Mouse (Mus musculus) R1 (cell line): ENCODE data around the gene Mical3.

ENCODE experiments used
- DNase-seq: peaks from one replicate; pipeline ENCODE4 v3.0.0-alpha.2; 2018; ENCODE audit warnings: low read depth, low spot score

The Mical3 gene

DNA sequence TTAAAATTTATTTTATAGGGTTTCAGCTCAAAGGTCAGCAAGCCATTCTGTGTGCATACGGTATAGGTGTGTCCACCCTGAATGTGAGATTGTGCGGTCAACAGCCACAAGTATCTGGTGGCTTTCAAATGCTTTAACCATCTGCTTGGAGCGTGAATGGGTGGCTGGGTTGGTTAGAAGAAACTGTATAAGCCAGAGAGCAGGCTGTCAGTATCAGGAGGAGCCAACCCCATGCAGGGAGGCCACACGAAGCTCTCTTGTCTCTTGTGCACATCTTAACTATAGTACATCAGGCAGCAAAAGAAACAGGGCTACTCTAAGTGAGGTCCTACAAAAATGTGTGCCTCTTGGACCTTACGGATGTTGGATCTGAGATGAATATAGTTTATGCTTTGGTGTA is 114.7 kb downstream of the Mical3 start:
- no peak for DNase-seq

DNA sequence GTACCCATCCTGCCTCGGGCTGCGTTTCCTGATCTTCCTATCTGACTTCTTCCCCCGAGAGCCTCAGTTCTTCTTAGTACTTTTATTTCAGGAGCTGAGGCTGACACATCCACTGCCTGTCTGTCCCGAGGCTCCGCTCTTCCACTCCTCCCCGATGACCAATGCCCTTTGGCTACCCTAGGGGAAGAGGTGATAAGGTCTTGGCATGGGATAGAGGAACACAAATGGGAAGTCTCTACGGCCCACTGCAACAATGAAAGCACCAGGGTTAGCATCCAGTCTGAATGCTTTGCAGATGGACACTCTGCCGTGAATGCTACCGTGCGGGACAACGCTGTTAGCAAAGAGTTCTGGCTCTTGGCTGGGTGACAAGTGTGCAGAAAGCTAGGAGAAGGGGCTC is 116.5 kb downstream of the Mical3 start:
- no peak for DNase-seq

DNA sequence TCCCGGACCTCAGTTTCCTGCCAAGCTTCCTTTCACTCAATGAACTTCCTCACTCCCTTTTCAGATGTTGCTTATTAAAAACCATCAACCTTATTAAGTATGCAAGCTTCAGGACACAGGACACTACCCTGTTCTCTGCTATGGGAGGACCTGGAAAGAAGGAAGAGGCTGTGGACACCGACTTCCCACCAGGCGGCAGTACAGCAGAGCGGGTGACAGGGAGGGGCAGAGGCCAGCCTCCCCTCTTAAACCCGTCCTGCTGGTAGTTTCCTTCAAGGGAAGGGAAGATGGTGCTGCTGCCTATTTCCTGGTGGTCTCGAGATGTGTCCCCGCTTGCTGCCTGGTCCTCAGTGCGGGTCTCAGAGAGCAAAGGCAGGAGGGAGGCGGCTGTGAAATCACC is 117.0 kb downstream of the Mical3 start:
- peak; percentile 42 for DNase-seq

DNA sequence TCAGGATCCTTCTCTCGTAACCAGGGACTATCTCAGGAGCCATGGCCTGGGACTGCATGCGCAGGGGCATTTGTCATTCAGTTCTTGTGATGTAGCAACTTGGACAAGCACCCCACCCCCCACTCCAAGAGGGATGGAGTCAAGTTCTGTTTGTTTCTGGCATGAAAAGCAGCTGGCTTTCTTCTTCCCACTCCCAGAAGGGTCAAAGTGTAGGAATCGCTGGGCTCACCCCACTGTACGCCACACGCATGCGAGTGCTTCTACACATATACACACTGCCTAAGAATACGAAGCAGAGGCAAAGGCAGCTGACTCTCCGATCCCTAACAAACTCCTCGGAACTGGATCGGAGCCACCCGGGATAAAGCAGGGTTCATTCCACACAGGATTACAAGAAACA is 119.1 kb downstream of the Mical3 start:
- no peak for DNase-seq

GRCm38 (mm10) chr6:121009651-121010050 is 121.1 kb downstream of the Mical3 start:
- peak; percentile 58 for DNase-seq

DNA sequence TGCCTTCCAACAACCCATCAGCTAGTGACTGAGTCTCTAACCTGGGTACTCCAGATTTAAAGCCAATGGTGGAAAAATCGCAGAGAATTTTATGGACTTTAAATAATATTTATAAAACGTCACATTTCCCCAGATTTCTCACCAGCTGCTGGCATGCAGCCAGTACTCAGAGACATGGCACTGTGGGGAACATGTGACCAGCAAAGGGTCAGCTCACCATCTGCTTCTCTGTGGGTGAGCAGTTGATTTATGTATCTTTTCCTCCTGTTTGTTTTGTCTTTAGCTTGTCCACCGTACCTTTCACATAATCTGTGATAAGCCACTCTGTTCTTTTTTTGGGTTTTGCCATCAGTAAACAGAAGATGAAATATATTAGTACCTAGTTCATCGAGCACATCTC is 125.8 kb downstream of the Mical3 start:
- no peak for DNase-seq

- DNase-seq: peak; percentile 53
Observed at GRCm38 (mm10) chr6:121002952-121003351, 127.8 kb downstream of the Mical3 start.

- no peak for DNase-seq
Observed at GRCm38 (mm10) chr6:120999860-121000526, 130.8 kb downstream of the Mical3 start.

DNA sequence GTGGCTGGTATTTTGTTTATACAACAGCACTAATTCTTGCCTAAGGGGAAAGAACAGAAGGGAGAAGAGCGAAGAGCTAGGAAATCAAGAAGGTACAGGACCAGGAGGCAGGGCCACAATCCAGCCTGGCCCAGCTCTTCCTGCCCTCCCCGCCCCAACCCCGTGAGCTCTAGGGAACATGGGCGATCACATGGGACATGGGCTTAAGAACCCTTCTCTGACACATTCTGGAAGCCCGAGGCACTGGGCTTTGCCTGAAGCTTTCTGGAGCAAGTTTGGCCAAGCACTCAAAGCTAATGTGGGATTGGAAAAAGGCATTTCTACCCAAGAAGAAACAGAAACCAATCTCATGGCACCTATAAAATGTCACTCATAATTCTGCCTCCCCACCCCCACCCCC is 131.7 kb downstream of the Mical3 start:
- DNase-seq: no peak

- DNase-seq: no peak
Observed at GRCm38 (mm10) chr6:120996607-120997006, 134.2 kb downstream of the Mical3 start.

DNA sequence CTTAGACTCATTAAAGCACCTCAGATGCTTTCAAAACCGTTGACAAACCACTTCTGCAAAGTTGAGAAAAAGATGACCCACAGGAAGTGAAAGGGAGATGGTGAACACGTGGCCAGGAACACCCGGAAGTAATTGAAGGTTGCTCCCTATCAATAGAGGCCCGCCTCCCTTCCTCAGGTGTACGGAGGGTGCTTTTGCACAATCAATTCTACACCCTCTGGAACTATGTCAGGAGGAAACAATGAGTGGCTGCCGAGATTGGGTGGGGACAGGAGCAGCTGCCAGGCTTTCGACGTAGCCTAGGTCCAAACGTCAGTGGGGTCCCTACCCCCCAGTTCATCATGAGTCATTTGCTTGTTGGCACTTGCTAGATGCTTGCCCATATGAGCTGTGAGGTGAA is 135.3 kb downstream of the Mical3 start:
- DNase-seq: peak; percentile 56

- no peak for DNase-seq
Observed at GRCm38 (mm10) chr6:120991857-120992256, 138.9 kb downstream of the Mical3 start.

GRCm38 (mm10) chr6:120987571-120988084 is 143.2 kb downstream of the Mical3 start:
- DNase-seq: no peak

- no peak for DNase-seq
Observed at GRCm38 (mm10) chr6:120987164-120987563, 143.6 kb downstream of the Mical3 start.

- DNase-seq: no peak
Observed at GRCm38 (mm10) chr6:120986172-120986571, 144.6 kb downstream of the Mical3 start.

GRCm38 (mm10) chr6:120982314-120982713 is 148.5 kb downstream of the Mical3 start:
- no peak for DNase-seq

GRCm38 (mm10) chr6:120981537-120981936 is 149.3 kb downstream of the Mical3 start:
- DNase-seq: peak; percentile 78

- DNase-seq: peak; percentile 86
Observed at GRCm38 (mm10) chr6:120978019-120978621, 152.7 kb downstream of the Mical3 start.

GRCm38 (mm10) chr6:120976991-120977390 is 153.8 kb downstream of the Mical3 start:
- DNase-seq: no peak

GRCm38 (mm10) chr6:120976097-120976496 is 154.7 kb downstream of the Mical3 start:
- DNase-seq: no peak

DNA sequence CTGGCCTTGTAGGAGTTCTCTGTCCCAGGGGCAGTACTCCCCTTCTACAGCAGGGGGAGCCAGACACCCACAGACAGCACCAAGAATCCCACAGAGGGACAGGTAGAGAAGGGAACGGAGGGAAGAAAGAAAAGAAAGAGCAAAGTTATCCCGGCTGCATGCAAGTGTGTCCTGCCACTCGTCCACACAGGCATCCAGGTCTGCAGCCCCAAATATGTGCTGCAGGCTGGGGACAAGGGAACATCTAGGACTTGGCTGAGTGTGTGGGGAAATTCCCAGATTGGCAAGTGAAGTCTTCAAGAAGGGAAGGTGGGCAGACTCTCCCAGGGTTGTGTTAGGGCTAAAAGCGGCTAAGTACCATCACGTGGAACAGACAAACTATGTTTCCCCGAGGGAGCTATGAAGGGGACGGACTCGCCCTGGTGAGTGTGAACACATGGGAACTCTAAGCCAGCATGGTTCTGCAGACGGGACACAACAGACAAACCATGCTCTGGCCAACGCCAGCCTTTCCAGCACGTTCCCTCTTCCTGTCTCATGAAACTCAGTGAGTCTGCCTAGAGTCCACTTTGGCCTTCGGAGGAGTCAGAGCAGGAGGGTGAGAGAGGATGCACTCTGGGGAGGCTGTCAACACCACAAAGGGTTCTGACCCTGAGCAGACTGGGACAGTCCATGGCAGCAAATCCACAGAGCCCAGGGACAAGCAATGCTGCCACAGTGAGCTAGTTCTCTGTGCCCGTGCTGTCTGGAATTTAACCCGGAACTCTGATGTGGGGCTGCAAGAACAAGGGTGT is 158.8 kb downstream of the Mical3 start:
- peak; percentile 78 for DNase-seq
